Mouse (Mus musculus): Measurements from ENCODE around the gene Prr12.
"Not testable (repeated sequence)": the region's sequence is repeated elsewhere in the genome, so short reads cannot be mapped to it uniquely, and the experiment has no call there.

Prr12 gene

GRCm38 (mm10) chr7:45052862-45053116 is at the start of gene Prr12:
TSS of gene Prr12 (minus strand) at chr7:45052881.
- no peak for DNase-seq (ENCODE audit: low spot score)

- DNase-seq (ENCODE audit: low spot score), result no peak
Observed at GRCm38 (mm10) chr7:45102441-45102840, 49.8 kb upstream of the Prr12 start.

- no peak for DNase-seq (ENCODE audit: low spot score)
Observed at GRCm38 (mm10) chr7:45100046-45100445, 47.4 kb upstream of the Prr12 start.

DNA sequence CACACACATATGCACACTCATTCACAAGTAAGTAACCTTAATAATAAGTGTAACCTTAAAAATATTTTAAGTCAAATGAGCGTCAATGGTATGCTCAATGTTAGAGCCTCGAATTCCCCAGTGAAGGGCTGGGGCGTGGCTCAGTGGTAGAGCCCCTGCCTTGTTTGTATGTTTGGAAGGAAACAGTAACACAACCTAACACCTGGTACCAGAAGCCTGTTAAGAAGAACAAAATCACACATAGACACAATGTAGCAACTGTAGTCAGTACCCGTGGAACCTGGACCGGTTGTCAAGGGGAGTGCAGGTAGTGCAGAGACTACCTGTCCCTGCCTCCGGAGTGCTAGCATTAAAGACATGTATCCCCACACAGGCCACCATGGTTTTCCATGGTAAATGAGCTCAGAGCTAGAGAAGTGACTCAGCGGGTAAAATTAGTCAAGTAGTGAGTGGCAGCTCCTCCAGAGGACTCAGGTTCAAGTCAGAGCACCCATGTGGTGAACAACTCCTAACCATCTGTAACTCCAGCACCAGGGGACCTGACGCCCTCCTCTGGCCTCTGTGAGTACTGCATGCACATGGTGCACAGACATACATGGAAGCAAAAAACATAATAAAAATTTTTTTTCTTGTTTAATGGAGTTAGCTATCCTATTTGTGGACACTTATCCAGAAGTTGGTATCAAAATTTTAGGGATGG is 46.0 kb upstream of the Prr12 start:
- no peak for DNase-seq (ENCODE audit: low spot score)

DNA sequence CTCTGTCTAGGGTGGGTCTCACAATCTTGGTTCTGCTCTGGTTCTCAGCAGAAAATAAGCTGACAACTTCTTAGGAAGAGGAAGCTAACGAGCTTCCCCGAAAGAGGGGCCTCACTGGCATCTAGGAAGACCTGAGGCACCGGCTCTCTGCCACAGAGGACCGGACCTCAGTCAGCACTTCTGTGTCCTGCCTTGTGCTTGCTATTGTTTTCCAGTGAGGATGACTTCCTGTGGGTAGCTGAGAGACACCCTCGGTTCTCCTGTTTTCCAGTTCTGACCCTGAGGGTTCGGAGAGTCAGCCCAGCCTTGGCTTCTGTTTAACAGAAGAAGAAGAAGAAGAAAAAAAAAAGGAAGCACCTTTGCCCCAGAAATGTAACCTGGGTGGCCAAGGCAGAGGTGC is 44.8 kb upstream of the Prr12 start:
- DNase-seq (ENCODE audit: low spot score), result no peak

- not testable (repeated sequence) for DNase-seq (ENCODE audit: low spot score)
Observed at GRCm38 (mm10) chr7:45095965-45096364, 43.3 kb upstream of the Prr12 start.

DNA sequence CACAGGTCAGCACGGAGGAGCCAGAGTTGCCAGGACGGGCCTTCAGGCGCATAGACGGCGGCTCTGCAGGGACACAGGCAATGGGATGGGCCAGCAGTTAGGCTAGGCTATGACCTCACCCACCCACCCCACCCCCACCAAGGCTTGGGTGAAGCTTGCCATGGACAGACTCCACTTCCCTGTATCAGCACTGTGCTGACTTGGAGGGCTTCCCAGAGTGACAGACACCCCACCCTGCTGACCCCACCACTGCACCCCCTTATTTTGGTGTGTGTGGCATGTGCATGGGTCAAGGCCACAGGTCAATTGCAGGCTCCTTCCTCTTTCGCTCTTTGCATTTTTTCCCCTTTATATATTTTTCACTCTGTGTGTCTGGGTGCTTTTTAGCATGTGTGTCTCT is 42.7 kb upstream of the Prr12 start:
- DNase-seq (ENCODE audit: low spot score), result no peak

- DNase-seq (ENCODE audit: low spot score), result no peak
Observed at GRCm38 (mm10) chr7:45094121-45094520, 41.4 kb upstream of the Prr12 start.

GRCm38 (mm10) chr7:45093516-45093905 is 40.8 kb upstream of the Prr12 start:
- DNase-seq (ENCODE audit: low spot score), result no peak

DNA sequence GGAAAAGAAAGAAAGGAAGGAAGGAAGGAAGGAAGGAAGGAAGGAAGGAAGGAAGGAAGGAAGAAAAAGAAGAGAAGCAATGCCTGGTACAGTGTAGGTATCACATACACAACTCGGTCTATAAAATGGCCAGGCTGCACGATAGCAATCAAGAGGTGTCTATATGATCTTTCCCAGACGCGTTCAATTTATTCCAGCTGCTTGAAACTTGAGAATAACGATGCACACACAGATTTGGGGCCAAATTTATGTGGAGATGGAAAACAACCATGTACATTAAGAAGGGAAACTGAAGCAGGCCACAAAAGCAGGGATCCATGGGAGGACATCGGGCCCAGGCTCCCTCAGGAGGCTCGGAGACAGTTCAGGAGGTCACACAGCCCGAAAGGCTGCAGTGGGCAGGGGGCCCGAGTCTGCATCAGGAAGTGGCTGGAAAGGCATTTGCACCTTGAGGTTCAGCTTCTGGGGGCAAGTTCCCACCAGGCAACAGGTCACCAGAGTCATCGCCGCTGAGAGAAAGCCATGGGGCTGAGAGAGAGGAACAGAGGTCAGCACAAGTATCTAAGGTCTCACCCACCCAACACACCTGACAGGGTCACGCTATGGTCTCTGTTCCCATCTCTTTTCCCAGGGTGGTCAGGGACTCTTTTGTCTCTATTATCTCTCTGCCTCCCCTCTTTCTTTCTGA is 40.3 kb upstream of the Prr12 start:
- DNase-seq (ENCODE audit: low spot score), result no peak

- peak; percentile 87 for DNase-seq (ENCODE audit: low spot score)
Observed at GRCm38 (mm10) chr7:45092048-45092447, 39.4 kb upstream of the Prr12 start, which contains the start of gene Rcn3. TSS of gene Rcn3 (minus strand) at chr7:45092221.

DNA sequence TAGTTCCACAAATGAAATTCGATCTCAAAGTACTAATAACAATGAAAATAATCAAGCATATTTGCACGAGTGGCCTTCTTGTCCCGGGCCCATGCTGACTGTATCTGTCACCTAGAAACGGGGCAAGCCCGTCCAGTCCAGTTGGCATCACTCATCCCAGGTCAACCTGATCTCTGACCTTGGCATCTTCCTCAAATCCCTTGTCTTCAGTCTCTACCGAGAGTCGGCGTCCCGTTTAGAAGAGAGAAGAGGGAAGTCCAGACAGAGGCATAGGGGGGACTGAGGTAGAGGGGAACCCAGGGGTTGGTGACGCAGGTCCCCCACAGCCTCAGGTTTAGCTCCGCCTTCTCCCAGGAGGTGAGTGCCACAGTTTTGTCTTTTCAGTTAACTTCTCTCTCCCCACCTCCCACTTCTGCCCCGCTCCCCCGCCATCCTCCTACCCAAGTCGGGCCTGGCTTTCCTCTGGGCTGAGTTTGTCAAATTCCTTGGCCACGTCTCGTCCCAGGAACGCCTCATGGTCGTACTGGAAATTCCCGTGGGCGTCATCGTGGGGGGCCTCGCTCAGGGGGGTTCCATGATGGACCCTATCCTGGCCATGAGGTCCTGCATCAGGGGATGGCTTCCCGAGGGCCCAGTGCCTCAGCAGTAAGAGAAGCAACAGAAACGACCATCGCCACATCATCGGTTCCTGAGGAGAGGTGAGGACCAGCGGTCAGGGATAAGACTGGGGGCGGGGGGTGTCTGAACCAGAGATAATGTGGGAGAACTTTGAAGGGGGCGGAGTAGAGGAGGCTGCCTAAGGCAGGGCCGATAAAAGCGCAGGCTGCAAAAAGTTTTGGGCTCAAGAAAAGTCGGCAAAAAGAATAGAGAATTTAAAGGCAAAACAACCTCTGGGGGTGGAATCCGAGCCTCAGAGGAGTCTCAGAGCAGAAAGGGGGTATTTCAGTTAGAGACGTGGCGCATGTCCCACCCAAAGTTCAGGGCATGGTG is 38.6 kb upstream of the Prr12 start:
- DNase-seq (ENCODE audit: low spot score), result peak; percentile 32

DNA sequence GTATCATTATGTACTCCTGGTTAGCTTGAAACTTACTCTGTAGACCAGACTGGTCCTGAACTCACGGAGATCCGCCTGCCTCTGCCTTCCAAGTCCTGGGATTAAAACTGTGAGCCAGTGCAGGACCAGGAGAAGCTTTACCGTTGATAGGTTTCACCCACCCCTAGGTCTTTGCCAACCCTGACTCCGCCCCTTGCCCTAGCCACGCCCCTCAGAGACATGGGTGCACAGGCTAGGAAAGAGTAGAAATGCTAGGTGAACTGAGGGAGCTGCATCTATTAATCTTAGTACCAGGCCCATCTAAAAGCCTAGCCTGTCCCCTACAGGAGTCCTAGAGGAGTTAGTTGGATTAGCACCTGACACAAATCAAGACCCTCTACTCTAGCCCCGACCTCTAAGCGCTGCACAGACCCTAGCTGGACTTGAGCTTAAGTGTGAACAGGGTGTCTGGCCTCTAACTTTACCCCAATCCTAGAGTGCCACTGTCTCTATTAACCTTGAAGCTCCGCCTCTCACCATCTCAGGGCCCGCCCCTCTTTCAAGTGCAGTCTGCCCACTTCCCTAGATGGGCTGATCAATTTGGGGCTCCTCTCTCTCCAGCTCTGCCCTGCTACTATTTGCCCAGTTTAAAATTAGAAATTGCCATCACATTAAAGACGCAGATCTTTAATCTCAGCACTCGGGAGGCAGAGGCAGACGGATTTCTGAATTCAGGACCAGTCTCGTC is 37.7 kb upstream of the Prr12 start:
- DNase-seq (ENCODE audit: low spot score), result no peak

- no peak for DNase-seq (ENCODE audit: low spot score)
Observed at GRCm38 (mm10) chr7:45088597-45088996, 35.9 kb upstream of the Prr12 start.

GRCm38 (mm10) chr7:45086084-45086483 is 33.4 kb upstream of the Prr12 start:
- DNase-seq (ENCODE audit: low spot score), result no peak

- no peak for DNase-seq (ENCODE audit: low spot score)
Observed at GRCm38 (mm10) chr7:45083300-45083890, 30.7 kb upstream of the Prr12 start.

GRCm38 (mm10) chr7:45082401-45083299 is 30.0 kb upstream of the Prr12 start:
- DNase-seq (ENCODE audit: low spot score), result no peak

GRCm38 (mm10) chr7:45081016-45081415 is 28.3 kb upstream of the Prr12 start:
- no peak for DNase-seq (ENCODE audit: low spot score)

DNA sequence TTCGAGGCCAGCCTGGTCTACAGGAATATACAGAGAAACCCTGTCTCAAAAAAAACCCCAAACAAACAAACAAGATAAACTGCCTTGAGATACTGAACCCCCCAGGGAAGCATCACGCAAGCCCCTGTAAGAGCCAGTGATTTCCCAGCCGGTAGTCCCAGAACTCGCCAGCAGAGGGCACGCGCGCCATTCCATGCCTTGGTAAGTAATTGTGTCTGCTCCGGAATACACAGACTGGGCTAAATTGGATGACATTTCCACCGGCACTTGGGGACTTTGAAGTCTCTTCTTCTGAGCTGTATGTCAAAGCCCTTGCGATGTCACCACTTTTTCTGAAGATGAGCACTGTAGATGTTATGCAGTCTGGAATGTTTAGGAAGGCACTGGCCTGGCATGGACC is 27.2 kb upstream of the Prr12 start:
- DNase-seq (ENCODE audit: low spot score), result peak; percentile 93

- peak; percentile 73 for DNase-seq (ENCODE audit: low spot score)
Observed at GRCm38 (mm10) chr7:45078513-45078912, 25.8 kb upstream of the Prr12 start.

DNA sequence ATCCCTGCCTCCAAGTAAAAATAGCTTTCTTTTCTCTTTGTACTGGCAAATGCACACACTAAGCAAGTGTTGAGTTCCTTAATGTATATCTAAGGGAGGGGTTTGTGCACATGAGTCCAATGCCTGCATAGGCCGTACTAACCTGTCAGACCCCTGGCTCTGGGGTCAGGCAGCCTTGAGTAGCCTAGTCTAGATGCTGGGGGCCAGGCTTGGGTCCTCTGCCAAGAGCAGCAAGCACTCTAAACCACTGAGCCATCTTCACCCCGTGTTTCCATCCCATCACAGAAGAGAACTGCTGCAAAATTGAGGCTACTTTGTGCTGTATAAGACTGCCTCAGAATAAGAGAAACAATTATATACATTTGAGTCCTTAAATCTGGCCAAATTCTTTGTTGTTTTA is 25.1 kb upstream of the Prr12 start:
- DNase-seq (ENCODE audit: low spot score), result no peak

Data from ovary, postnatal 14 days (tissue).